Mouse (Mus musculus) cortical plate, adult 2 months (tissue): ENCODE results near the gene Cep164.

ENCODE experiments used
- CTCF ChIP-seq: fragments of 200-500 bp; IDR thresholded peaks from 2 replicates; pipeline ENCODE4 v1.5.1; 2011; ENCODE audit warnings: mild to moderate bottlenecking, control low read depth, low read length; ENCODE audit not compliant: insufficient read depth; ENCODE audit errors: extremely low read depth
- POLR2A ChIP-seq: fragments of 200-500 bp; IDR thresholded peaks from 2 replicates; pipeline ENCODE4 v1.6.1; 2011; ENCODE audit warnings: mild to moderate bottlenecking, low read length, control low read depth; ENCODE audit not compliant: insufficient read depth; ENCODE audit errors: extremely low read depth

- no peak for TF ChIP-seq CTCF
- TF ChIP-seq POLR2A = no peak
These were observed 49.3 kb downstream of the Cep164 start for GRCm38 (mm10) chr9:45779201-45779600.
